Mouse (Mus musculus) ES-Bruce4 (cell line): ENCODE measurements around the gene Dock7.

Experiments used
- CTCF ChIP-seq: IDR thresholded peaks from one replicate; pipeline ENCODE4 v1.8.1; 2011; ENCODE audit warnings: low read depth, low read length
- EP300 ChIP-seq: IDR thresholded peaks from 2 replicates; pipeline ENCODE4 v1.6.1; 2011; ENCODE audit warnings: low read depth, low read length; ENCODE audit not compliant: insufficient read depth
- POLR2A ChIP-seq: IDR thresholded peaks from one replicate; pipeline ENCODE4 v1.8.1; 2011; ENCODE audit warnings: low read length; ENCODE audit not compliant: insufficient read depth

DNA sequence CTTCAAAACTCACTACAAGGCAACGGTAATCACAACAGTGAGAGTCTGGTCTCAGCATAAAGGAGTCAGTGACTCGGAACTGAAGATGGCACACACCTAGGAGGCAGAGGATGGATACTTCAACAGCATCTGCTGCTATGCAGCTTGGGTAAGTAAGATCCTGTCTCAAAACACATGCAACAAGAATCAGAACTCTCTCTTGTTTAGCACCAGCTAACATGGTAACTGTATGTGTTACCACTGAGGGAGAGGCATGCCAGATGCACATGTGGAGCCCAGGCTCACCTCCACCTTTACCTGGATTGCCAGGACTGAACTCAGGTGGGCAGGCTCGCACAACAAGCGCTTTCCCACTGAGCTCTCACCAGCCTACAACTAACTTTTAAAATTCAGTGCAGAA lies 11.9 kb downstream of the Dock7 start:
- TF ChIP-seq POLR2A: no peak
- TF ChIP-seq CTCF: no peak
- TF ChIP-seq EP300: no peak
